Mouse (Mus musculus) ES-E14 (cell line): ENCODE data around the gene Ric3. TPM values are rescaled to one million over a fixed set of nuclear protein-coding genes. Genes with fewer than 3 reads are reported as not detected.
A peak's percentile ranks its signal among the peaks of the same experiment; 100 is the strongest.

Experiments
- DNase-seq: peaks from one replicate; pipeline ENCODE4 v3.0.0-alpha.2; 2013; ENCODE audit warnings: low read depth, low spot score
- H3K27ac ChIP-seq: 2 replicates; pipeline ENCODE4 v1.5.1; 2012; ENCODE audit warnings: low read depth, mild to moderate bottlenecking, low read length, moderate library complexity, mixed read lengths; ENCODE audit not compliant: poor library complexity, insufficient read depth, severe bottlenecking
- H3K36me3 ChIP-seq: 2 replicates; pipeline ENCODE4 v1.6.1; 2012; ENCODE audit warnings: mild to moderate bottlenecking, low read length, moderate library complexity, mixed read lengths; ENCODE audit not compliant: control insufficient read depth, poor library complexity, insufficient read depth, severe bottlenecking
- H3K4me1 ChIP-seq, 2 experiments: fragments of 150-350 bp in 1 of 2; sonication (generic) in 1 of 2; 2 replicates each; pipeline ENCODE4 v1.6.1; 2012; ENCODE audit warnings: low read length in 2 of 2, mild to moderate bottlenecking in 1 of 2, mixed read lengths in 1 of 2; ENCODE audit not compliant: control insufficient read depth in 2 of 2, insufficient read depth in 2 of 2, poor library complexity in 1 of 2
- H3K4me3 ChIP-seq, 2 experiments: fragments of 150-350 bp in 1 of 2; sonication (generic) in 1 of 2; 2 replicates each; pipeline ENCODE4 v1.5.1; 2012; ENCODE audit warnings: low read length in 2 of 2, low read depth in 1 of 2, mild to moderate bottlenecking in 1 of 2, mixed read lengths in 1 of 2; ENCODE audit not compliant: insufficient read depth in 1 of 2, poor library complexity in 1 of 2, severe bottlenecking in 1 of 2
- H3K9ac ChIP-seq: 2 replicates; pipeline ENCODE4 v1.6.1; 2012; ENCODE audit warnings: low read depth, mild to moderate bottlenecking, low read length, mixed read lengths; ENCODE audit not compliant: poor library complexity, insufficient read depth, severe bottlenecking
- H3K9me3 ChIP-seq: fragments of 150-350 bp; sonication (generic); 2 replicates; pipeline ENCODE4 v1.6.1; 2012; ENCODE audit warnings: low read depth, mild to moderate bottlenecking, low read length; ENCODE audit not compliant: control insufficient read depth, insufficient read depth
- CHD2 ChIP-seq: IDR thresholded peaks from 2 replicates; pipeline ENCODE4 v1.6.1; 2014; ENCODE audit warnings: mild to moderate bottlenecking, low read depth, low read length, inconsistent platforms
- HCFC1 ChIP-seq: IDR thresholded peaks from 2 replicates; pipeline ENCODE4 v1.6.1; 2012; ENCODE audit warnings: low read length, inconsistent platforms, borderline replicate concordance; ENCODE audit not compliant: insufficient read depth
- MAFK ChIP-seq: IDR thresholded peaks from 2 replicates; pipeline ENCODE4 v1.6.1; 2014; ENCODE audit warnings: mild to moderate bottlenecking, low read depth, low read length, inconsistent platforms; ENCODE audit not compliant: insufficient read depth
- ZC3H11A ChIP-seq: IDR thresholded peaks from 2 replicates; pipeline ENCODE4 v1.6.1; 2012; ENCODE audit warnings: low read depth, mild to moderate bottlenecking, inconsistent platforms, low read length, borderline replicate concordance
- ZNF384 ChIP-seq: IDR thresholded peaks from 2 replicates; pipeline ENCODE4 v1.6.1; 2012; ENCODE audit warnings: low read depth, low read length, inconsistent platforms
- in situ Hi-C, 2 experiments: fragments of 600-800 bp; cut with MboI; formaldehyde crosslinking; loops; one replicate each; pipeline ENCODE4 v1.15.1; 2025; ENCODE audit warnings: low sequenced_read_pairs in 2 of 2, inconsistent platforms in 1 of 2; ENCODE audit not compliant: unreplicated experiment in 2 of 2
- total RNA-seq: library from RNA; depleted of rRNA; stranded (reverse); fragments of 300-350 nt; gene quantifications from 2 replicates; pipeline ENCODE4 v1.2.3, GENCODE M21; 2012

Ric3 gene
- total RNA-seq, 1 experiment: 15.1 TPM

- no peaks in the 10 kb centered on the region for H3K9me3 ChIP-seq
- TF ChIP-seq ZNF384 (no peak), HCFC1 (no peak), ZC3H11A (no peak), CHD2 (no peak), MAFK (no peak)
- peaks cover 11% of the 10 kb centered on the region; the same call in 1 of the 2 replicates for H3K36me3 ChIP-seq
- H3K4me1 ChIP-seq: no peaks in the 10 kb centered on the region
- DNase-seq: no peak
- no peak overlapping the region for H3K9ac ChIP-seq
- no peak overlapping the region for H3K27ac ChIP-seq
- no peak overlapping the region for H3K4me3 ChIP-seq
- in situ Hi-C loops: loop anchor here in 1 of 2 experiments (10.0 kb wide), 1 partner anchor 213 kb away; no protein-coding TSS in a partner anchor
Measured at GRCm38 (mm10) chr7:109027721-109028120, 55.4 kb downstream of the Ric3 start.

- Histone ChIP-seq H3K4me1 (no peaks in the 10 kb centered on the region), H3K27ac (no peak overlapping the region), H3K9ac (no peak overlapping the region), H3K4me3 (no peak overlapping the region), H3K36me3 (peaks cover 11% of the 10 kb centered on the region; the same call in 1 of the 2 replicates), H3K9me3 (no peaks in the 10 kb centered on the region)
- no peak for TF ChIP-seq ZNF384
- TF ChIP-seq HCFC1: no peak
- TF ChIP-seq ZC3H11A: no peak
- TF ChIP-seq CHD2: no peak
- TF ChIP-seq MAFK: no peak
- DNase-seq: no peak
- in situ Hi-C loops: loop anchor here in 1 of 2 experiments (10.0 kb wide), 1 partner anchor 212 kb away; no protein-coding TSS in a partner anchor
Measured at GRCm38 (mm10) chr7:109026976-109027375, 56.2 kb downstream of the Ric3 start.

GRCm38 (mm10) chr7:109025743-109026142 lies 57.4 kb downstream of the Ric3 start:
- Histone ChIP-seq H3K9me3 (no peaks in the 10 kb centered on the region), H3K36me3 (peaks cover 11% of the 10 kb centered on the region; the same call in 1 of the 2 replicates), H3K9ac (no peak overlapping the region), H3K4me3 (no peak overlapping the region), H3K27ac (no peak overlapping the region), H3K4me1 (no peaks in the 10 kb centered on the region)
- no peak for DNase-seq
- in situ Hi-C loops: loop anchor here in 1 of 2 experiments (10.0 kb wide), 1 partner anchor 211 kb away; no protein-coding TSS in a partner anchor
- no peak for TF ChIP-seq MAFK
- no peak for TF ChIP-seq CHD2
- TF ChIP-seq ZNF384: no peak
- TF ChIP-seq ZC3H11A: no peak
- TF ChIP-seq HCFC1: no peak

GRCm38 (mm10) chr7:109021428-109021827 lies 61.7 kb downstream of the Ric3 start:
- no peak overlapping the region for H3K9ac ChIP-seq
- H3K4me1 ChIP-seq: no peaks in the 10 kb centered on the region
- no peak overlapping the region for H3K4me3 ChIP-seq
- no peak for TF ChIP-seq ZNF384
- TF ChIP-seq HCFC1: no peak
- TF ChIP-seq ZC3H11A: no peak; the same call in 1 of the 2 replicates
- no peak for TF ChIP-seq MAFK
- TF ChIP-seq CHD2: no peak
- peak; percentile 70 for DNase-seq
- no peak overlapping the region for H3K27ac ChIP-seq
- peaks cover 7% of the 10 kb centered on the region; the same call in 1 of the 2 replicates for H3K36me3 ChIP-seq
- in situ Hi-C loops: loop anchor here in 1 of 2 experiments (10.0 kb wide), 1 partner anchor 207 kb away; no protein-coding TSS in a partner anchor
- H3K9me3 ChIP-seq: no peaks in the 10 kb centered on the region

GRCm38 (mm10) chr7:109019243-109019642 lies 63.9 kb downstream of the Ric3 start:
- in situ Hi-C loops: no loop called here
- no peak for DNase-seq
- Histone ChIP-seq H3K4me1 (no peaks in the 10 kb centered on the region), H3K36me3 (no peaks in the 10 kb centered on the region), H3K9me3 (no peaks in the 10 kb centered on the region), H3K9ac (no peak overlapping the region), H3K27ac (no peak overlapping the region), H3K4me3 (no peak overlapping the region)
- TF ChIP-seq HCFC1: no peak
- TF ChIP-seq ZNF384: no peak
- TF ChIP-seq CHD2: no peak
- no peak for TF ChIP-seq MAFK
- TF ChIP-seq ZC3H11A: no peak
